Mouse (Mus musculus) forebrain, embryonic 11.5 days (tissue): ENCODE results near the gene Trpc4ap. TPM values are rescaled to one million over a fixed set of nuclear protein-coding genes. Genes with fewer than 3 reads are reported as not detected.
A peak's percentile ranks its signal among the peaks of the same experiment; 100 is the strongest.

Experiments used
- ATAC-seq: fragments of 200-750 bp; cut with Nextera tagmentation; replicated peaks from 2 replicates; pipeline ENCODE4 v1.8.0; 2017; ENCODE audit warnings: moderate TSS enrichment; ENCODE audit not compliant: low FRiP score
- DNase-seq: peaks from one replicate; pipeline ENCODE4 v3.0.0-alpha.2; 2017; ENCODE audit warnings: low spot score
- H3K27ac ChIP-seq: fragments of 300-500 bp; sonication (generic); 2 replicates; pipeline ENCODE4 v1.5.1; 2014; ENCODE audit warnings: low read depth, low read length
- H3K27me3 ChIP-seq: fragments of 300-500 bp; sonication (generic); 2 replicates; pipeline ENCODE4 v1.6.1; 2014; ENCODE audit warnings: mild to moderate bottlenecking, low read length, mixed read lengths; ENCODE audit not compliant: control insufficient read depth, insufficient read depth
- H3K36me3 ChIP-seq: fragments of 300-500 bp; sonication (generic); 2 replicates; pipeline ENCODE4 v1.6.1; 2014; ENCODE audit warnings: mild to moderate bottlenecking, low read length, moderate library complexity, mixed read lengths; ENCODE audit not compliant: control insufficient read depth, insufficient read depth
- H3K4me1 ChIP-seq: fragments of 300-500 bp; sonication (generic); replicated peaks from 2 replicates; pipeline ENCODE4 v1.6.1; 2014; ENCODE audit warnings: low read length, mixed read lengths; ENCODE audit not compliant: control insufficient read depth, insufficient read depth
- H3K4me2 ChIP-seq: fragments of 300-500 bp; sonication (generic); 2 replicates; pipeline ENCODE4 v1.6.1; 2014; ENCODE audit warnings: low read depth, mild to moderate bottlenecking, low read length, moderate library complexity, mixed read lengths; ENCODE audit not compliant: severe bottlenecking
- H3K4me3 ChIP-seq: fragments of 300-500 bp; sonication (generic); 2 replicates; pipeline ENCODE4 v1.5.1; 2014; ENCODE audit warnings: low read depth, low read length
- H3K9ac ChIP-seq: fragments of 300-500 bp; sonication (generic); 2 replicates; pipeline ENCODE4 v1.6.1; 2014; ENCODE audit warnings: low read length
- H3K9me3 ChIP-seq: fragments of 300-500 bp; sonication (generic); 2 replicates; pipeline ENCODE4 v1.6.1; 2016; ENCODE audit warnings: low read length, mixed read lengths; ENCODE audit not compliant: control insufficient read depth
- WGBS: fragments of 180-500 bp; shearing (Covaris S2); extraction: QIAGEN DNeasy Blood & Tissue Kit; methylation state at CpG from one replicate; pipeline ENCODE4 v1.1.7; 2014; 5-methylcytosine and 5-hydroxymethylcytosine counted together
- polyA plus RNA-seq: library from polyadenylated mRNA; unstranded; fragments of >200 nt; fragmentation: Nextera tagmentation; extraction: Ambion mirVana; gene quantifications from 2 replicates; pipeline ENCODE4 v1.2.1, GENCODE M21; 2014

Trpc4ap gene
- polyA plus RNA-seq, 1 experiment from 2014 or later: 141 TPM

- H3K27me3 ChIP-seq: peaks cover 41% of the 10 kb centered on the region
- WGBS: 95% methylated on average over 9 of the region's 9 CpGs
- DNase-seq: no peak
These were observed 58.5 kb downstream of the Trpc4ap start for GRCm38 (mm10) chr2:155633731-155634130.

DNA sequence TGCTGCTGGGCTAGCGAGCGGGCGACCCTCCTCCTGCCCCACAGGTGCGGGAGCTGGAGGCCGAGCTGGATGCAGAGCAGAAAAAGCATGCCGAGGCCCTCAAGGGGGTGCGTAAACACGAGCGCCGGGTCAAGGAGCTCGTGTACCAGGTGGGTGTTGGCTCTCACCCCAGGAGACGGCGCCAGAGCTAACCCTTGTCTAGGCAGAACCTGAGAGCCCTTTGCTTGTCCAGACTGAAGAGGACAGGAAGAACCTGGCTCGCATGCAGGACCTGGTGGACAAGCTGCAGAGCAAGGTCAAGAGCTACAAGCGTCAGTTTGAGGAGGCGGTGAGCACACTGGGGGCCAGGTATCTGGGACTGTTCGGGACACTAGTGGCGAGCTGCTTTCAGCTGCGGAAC, 59.1 kb downstream of the Trpc4ap start:
- WGBS: 69% methylated on average over 19 of the region's 19 CpGs
- Histone ChIP-seq H3K27ac (no peak overlapping the region), H3K4me1 (peaks cover 4% of the 10 kb centered on the region; the same call in 1 of the 2 replicates), H3K27me3 (peaks cover 47% of the 10 kb centered on the region), H3K9me3 (no peaks in the 10 kb centered on the region), H3K4me2 (no peak overlapping the region), H3K9ac (no peak overlapping the region), H3K4me3 (no peak overlapping the region), H3K36me3 (no peaks in the 10 kb centered on the region; the same call in 1 of the 2 replicates)
- DNase-seq (no peak), ATAC-seq (no peak)

More at GRCm38 (mm10) chr2:155633731-155634130, 58.5 kb downstream of the Trpc4ap start:
- Histone ChIP-seq H3K9ac (no peak overlapping the region), H3K4me1 (peaks cover 4% of the 10 kb centered on the region; the same call in 1 of the 2 replicates), H3K4me2 (no peak overlapping the region), H3K9me3 (no peaks in the 10 kb centered on the region), H3K27ac (no peak overlapping the region), H3K36me3 (no peaks in the 10 kb centered on the region; the same call in 1 of the 2 replicates), H3K4me3 (no peak overlapping the region)
- ATAC-seq: no peak

DNA sequence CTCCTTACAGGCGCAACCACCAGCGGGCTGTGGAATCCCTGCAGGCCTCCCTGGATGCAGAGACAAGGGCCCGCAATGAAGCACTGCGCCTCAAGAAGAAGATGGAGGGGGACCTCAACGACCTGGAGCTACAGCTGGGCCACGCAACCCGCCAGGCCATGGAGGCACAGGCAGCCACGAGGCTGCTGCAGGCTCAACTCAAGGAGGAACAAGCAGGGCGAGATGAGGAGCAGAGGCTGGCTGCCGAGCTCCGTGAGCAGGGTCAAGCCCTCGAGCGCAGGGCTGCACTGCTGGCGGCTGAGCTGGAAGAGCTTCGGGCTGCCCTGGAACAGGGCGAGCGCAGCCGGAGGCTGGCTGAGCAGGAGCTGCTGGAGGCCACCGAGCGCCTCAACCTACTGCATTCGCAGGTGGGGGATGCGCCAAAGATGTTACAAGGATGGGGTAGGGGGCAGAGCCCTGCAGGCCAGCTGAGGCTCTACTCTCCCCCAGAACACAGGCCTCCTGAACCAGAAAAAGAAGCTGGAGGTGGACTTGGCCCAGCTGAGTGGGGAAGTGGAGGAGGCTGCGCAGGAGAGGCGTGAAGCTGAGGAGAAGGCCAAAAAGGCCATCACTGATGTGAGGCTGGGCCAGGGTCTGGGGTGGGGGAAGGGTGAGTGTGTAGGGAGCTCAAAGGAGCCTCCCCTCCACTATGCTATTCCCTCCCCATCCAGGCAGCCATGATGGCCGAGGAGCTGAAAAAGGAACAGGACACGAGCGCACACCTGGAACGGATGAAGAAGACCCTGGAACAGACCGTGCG, 59.8 kb downstream of the Trpc4ap start:
- peaks cover 55% of the 10 kb centered on the region for H3K27me3 ChIP-seq
- no peak overlapping the region for H3K4me2 ChIP-seq
- no peaks in the 10 kb centered on the region for H3K9me3 ChIP-seq
- H3K27ac ChIP-seq: no peak overlapping the region
- H3K36me3 ChIP-seq: no peaks in the 10 kb centered on the region; the same call in 1 of the 2 replicates
- no peak for ATAC-seq
- 67% methylated on average over 30 of the region's 30 CpGs for WGBS
- H3K4me1 ChIP-seq: peaks cover 4% of the 10 kb centered on the region; the same call in 1 of the 2 replicates
- H3K9ac ChIP-seq: no peak overlapping the region
- no peak for DNase-seq
- H3K4me3 ChIP-seq: no peak overlapping the region

DNA sequence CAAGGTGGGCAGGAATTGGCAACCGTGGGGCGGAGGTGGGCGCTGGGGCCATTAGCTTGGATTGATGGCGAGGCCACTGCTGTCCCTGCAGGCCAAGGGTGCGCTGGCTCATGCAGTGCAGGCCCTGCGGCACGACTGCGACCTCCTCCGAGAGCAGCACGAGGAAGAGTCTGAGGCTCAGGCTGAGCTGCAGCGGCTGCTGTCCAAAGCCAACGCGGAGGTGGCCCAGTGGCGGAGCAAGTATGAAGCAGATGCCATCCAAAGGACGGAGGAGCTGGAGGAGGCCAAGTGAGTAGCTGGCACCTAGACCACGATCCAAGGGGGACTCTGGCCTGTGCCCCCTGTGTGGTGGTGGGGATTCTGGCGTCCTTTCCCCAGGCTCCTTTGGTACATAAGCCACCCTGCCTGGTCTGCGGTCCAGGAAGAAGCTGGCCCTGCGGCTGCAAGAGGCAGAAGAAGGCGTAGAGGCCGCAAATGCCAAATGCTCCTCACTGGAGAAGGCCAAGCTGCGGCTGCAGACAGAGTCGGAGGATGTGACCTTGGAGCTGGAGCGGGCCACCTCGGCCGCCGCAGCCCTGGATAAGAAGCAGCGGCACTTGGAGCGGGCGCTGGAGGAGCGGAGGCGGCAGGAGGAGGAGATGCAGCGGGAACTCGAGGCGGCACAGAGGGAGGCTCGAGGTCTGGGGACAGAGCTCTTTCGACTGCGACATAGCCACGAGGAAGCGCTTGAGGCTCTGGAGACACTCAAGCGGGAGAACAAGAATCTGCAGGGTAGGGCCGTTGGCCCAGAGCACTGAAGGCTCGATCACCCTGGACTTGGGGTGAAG, 61.4 kb downstream of the Trpc4ap start:
- Histone ChIP-seq H3K9ac (no peak overlapping the region), H3K9me3 (no peaks in the 10 kb centered on the region), H3K4me1 (peaks cover 4% of the 10 kb centered on the region; the same call in 1 of the 2 replicates), H3K27ac (no peak overlapping the region), H3K36me3 (no peaks in the 10 kb centered on the region; the same call in 1 of the 2 replicates), H3K4me2 (no peak overlapping the region), H3K27me3 (peaks cover 57% of the 10 kb centered on the region), H3K4me3 (no peak overlapping the region)
- WGBS: 14% methylated on average over 43 of the region's 43 CpGs
- ATAC-seq: no peak
- DNase-seq: no peak

DNA sequence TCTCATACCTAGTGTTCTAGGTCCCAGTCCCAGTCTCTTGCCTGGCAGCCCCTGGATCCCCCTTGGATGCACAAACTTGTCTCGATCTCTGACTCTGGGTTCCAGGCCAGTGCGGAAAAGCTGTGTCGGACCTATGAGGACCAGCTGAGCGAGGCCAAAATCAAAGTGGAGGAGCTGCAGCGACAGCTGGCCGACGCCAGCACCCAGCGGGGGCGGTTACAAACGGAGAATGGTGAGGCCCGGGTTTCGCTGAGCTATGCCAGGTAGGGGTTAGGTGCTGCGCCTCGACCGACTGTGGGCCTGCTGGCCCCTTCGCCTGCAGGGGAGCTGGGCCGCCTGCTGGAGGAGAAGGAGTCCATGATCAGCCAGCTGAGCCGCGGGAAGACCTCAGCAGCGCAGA, 62.0 kb downstream of the Trpc4ap start:
- DNase-seq: no peak
- Histone ChIP-seq H3K9me3 (no peaks in the 10 kb centered on the region), H3K27ac (no peak overlapping the region), H3K36me3 (no peaks in the 10 kb centered on the region; the same call in 1 of the 2 replicates), H3K4me1 (peaks cover 4% of the 10 kb centered on the region; the same call in 1 of the 2 replicates), H3K9ac (no peak overlapping the region), H3K4me2 (no peak overlapping the region), H3K27me3 (peaks cover 57% of the 10 kb centered on the region), H3K4me3 (no peak overlapping the region)
- ATAC-seq: no peak
- 14% methylated on average over 20 of the region's 20 CpGs for WGBS

- peaks cover 4% of the 10 kb centered on the region; the same call in 1 of the 2 replicates for H3K4me1 ChIP-seq
- H3K27ac ChIP-seq: no peak overlapping the region
- ATAC-seq: peak; percentile 31; the same call in 1 of the 2 replicates
- peak; percentile 74 for DNase-seq
- no peaks in the 10 kb centered on the region for H3K9me3 ChIP-seq
- H3K4me3 ChIP-seq: peak overlapping the region; percentile 29
- H3K27me3 ChIP-seq: peaks cover 57% of the 10 kb centered on the region
- H3K9ac ChIP-seq: peak overlapping the region; percentile 61
- 1% methylated on average over 35 of the region's 35 CpGs for WGBS
- peak overlapping the region; percentile 60 for H3K4me2 ChIP-seq
- H3K36me3 ChIP-seq: no peaks in the 10 kb centered on the region
These were observed 62.9 kb downstream of the Trpc4ap start for GRCm38 (mm10) chr2:155629231-155629661.

DNA sequence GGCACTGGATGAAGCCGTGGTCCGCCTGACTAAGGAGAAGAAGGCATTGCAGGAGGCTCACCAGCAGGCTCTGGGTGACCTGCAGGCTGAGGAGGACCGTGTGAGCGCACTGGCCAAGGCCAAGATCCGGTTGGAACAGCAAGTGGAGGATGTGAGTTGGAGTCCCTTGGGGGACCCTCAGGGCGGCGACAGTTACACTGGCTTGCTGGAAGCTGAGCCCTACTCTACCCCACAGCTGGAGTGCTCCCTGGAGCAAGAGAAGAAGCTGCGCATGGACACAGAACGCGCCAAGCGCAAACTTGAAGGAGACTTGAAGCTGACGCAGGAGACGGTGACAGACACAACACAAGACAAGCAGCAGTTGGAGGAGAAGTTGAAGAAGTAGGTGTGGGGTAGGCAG, 63.7 kb downstream of the Trpc4ap start:
- 80% methylated on average over 13 of the region's 13 CpGs for WGBS
- H3K9ac ChIP-seq: no peak overlapping the region
- no peaks in the 10 kb centered on the region for H3K36me3 ChIP-seq
- no peaks in the 10 kb centered on the region for H3K9me3 ChIP-seq
- H3K27me3 ChIP-seq: peaks cover 57% of the 10 kb centered on the region
- no peak overlapping the region for H3K4me3 ChIP-seq
- ATAC-seq: no peak
- H3K4me1 ChIP-seq: peaks cover 4% of the 10 kb centered on the region; the same call in 1 of the 2 replicates
- no peak for DNase-seq
- no peak overlapping the region for H3K27ac ChIP-seq
- H3K4me2 ChIP-seq: no peak overlapping the region

DNA sequence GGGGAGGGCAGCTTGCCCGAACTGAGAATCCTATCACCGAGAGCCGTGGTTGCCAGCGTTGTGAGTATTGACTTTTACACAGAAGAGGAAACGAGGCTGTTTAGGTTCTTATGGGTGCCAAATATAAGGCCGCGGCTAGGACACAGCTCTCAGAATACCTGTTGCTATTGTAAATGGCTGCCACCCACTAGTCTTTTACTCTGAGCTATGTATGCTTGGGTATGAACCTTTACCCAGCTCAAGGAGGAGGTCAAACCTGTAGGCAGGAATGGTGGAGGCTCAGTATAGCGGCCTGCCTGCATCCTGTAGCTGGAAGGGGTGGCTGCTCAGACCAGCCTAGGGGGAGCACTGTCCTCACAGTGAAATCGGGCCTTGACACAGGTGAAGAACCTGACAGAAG, 64.1 kb downstream of the Trpc4ap start:
- Histone ChIP-seq H3K27ac (no peak overlapping the region), H3K9me3 (no peaks in the 10 kb centered on the region), H3K4me3 (no peak overlapping the region), H3K36me3 (no peaks in the 10 kb centered on the region), H3K9ac (no peak overlapping the region), H3K4me2 (no peak overlapping the region), H3K27me3 (peaks cover 57% of the 10 kb centered on the region), H3K4me1 (peaks cover 4% of the 10 kb centered on the region; the same call in 1 of the 2 replicates)
- ATAC-seq: no peak
- DNase-seq: no peak
- 83% methylated on average over 9 of the region's 9 CpGs for WGBS
